Mouse (Mus musculus): ENCODE results near the gene Map3k12. TPM values are rescaled to one million over a fixed set of nuclear protein-coding genes. Genes with fewer than 3 reads are reported as not detected.

Map3k12 gene
- 1 to 10 TPM; 1.7 to 1.8 TPM for total RNA-seq (2021)
- long read RNA-seq, experiment 1, partial matches to known transcripts, result 0 of 3 reads
- long read RNA-seq, experiment 1, other reads (novel, unspliced or antisense), result 3 of 3 reads
- long read RNA-seq, experiment 2, partial matches to known transcripts, result 0 of 6 reads
- long read RNA-seq, experiment 2, other reads (novel, unspliced or antisense), result 6 of 6 reads

GRCm38 (mm10) chr15:102516728-102517404, at the start of gene Map3k12:
Gene Map3k12, minus strand, starts transcription at chr15:102517064.
- peak; percentile 79 for DNase-seq

GRCm38 (mm10) chr15:102563681-102564080, 46.8 kb upstream of the Map3k12 start:
- no peak for DNase-seq

GRCm38 (mm10) chr15:102563061-102563460, 46.2 kb upstream of the Map3k12 start:
- DNase-seq, result no peak

- DNase-seq, result no peak
Observed at GRCm38 (mm10) chr15:102562491-102562890, 45.6 kb upstream of the Map3k12 start.

GRCm38 (mm10) chr15:102557580-102557979, 40.7 kb upstream of the Map3k12 start:
- DNase-seq, result no peak

- DNase-seq, result no peak
Observed at GRCm38 (mm10) chr15:102555581-102555980, 38.7 kb upstream of the Map3k12 start.

- no peak for DNase-seq
Observed at GRCm38 (mm10) chr15:102552599-102552998, 35.7 kb upstream of the Map3k12 start.

GRCm38 (mm10) chr15:102547478-102547877, 30.6 kb upstream of the Map3k12 start:
- DNase-seq, result no peak

- peak; percentile 34 for DNase-seq
Observed at GRCm38 (mm10) chr15:102546677-102547427, 30.0 kb upstream of the Map3k12 start.

GRCm38 (mm10) chr15:102546246-102546645, 29.4 kb upstream of the Map3k12 start:
- DNase-seq, result no peak

GRCm38 (mm10) chr15:102544801-102545200, 27.9 kb upstream of the Map3k12 start:
- no peak for DNase-seq

GRCm38 (mm10) chr15:102533926-102534325, 17.1 kb upstream of the Map3k12 start:
- DNase-seq, result no peak

- DNase-seq, result no peak
Observed at GRCm38 (mm10) chr15:102532106-102532900, 15.4 kb upstream of the Map3k12 start.

GRCm38 (mm10) chr15:102531586-102531985, 14.7 kb upstream of the Map3k12 start:
- no peak for DNase-seq

- no peak for DNase-seq
Observed at GRCm38 (mm10) chr15:102530566-102530965, 13.7 kb upstream of the Map3k12 start.

GRCm38 (mm10) chr15:102528396-102528795, 11.5 kb upstream of the Map3k12 start:
- DNase-seq, result no peak

- DNase-seq, result no peak
Observed at GRCm38 (mm10) chr15:102527936-102528335, 11.1 kb upstream of the Map3k12 start.

- DNase-seq, result no peak
Observed at GRCm38 (mm10) chr15:102526111-102527002, 9.5 kb upstream of the Map3k12 start.

- DNase-seq, result no peak
Observed at GRCm38 (mm10) chr15:102524892-102525485, 8.1 kb upstream of the Map3k12 start, which contains the start of gene Npff. Gene Npff, minus strand, starts transcription at chr15:102524942.

GRCm38 (mm10) chr15:102521480-102521879, 4.6 kb upstream of the Map3k12 start:
- DNase-seq, result no peak

- no peak for DNase-seq
Observed at GRCm38 (mm10) chr15:102520416-102520815, 3.6 kb upstream of the Map3k12 start.
